Mouse (Mus musculus) brain, embryonic 14.5 days (tissue): ENCODE data around the gene Gm13272.
"Not testable (repeated sequence)": the region's sequence is repeated elsewhere in the genome, so short reads cannot be mapped to it uniquely, and the experiment has no call there.

Experiments used
- CTCF ChIP-seq: fragments of 200-500 bp; IDR thresholded peaks from 2 replicates; pipeline ENCODE4 v1.5.1; 2012; ENCODE audit warnings: inconsistent platforms, mild to moderate bottlenecking, moderate library complexity, borderline replicate concordance; ENCODE audit not compliant: insufficient read depth, insufficient read length; ENCODE audit errors: extremely low read depth
- POLR2A ChIP-seq: fragments of 200-500 bp; IDR thresholded peaks from 2 replicates; pipeline ENCODE4 v1.6.1; 2012; ENCODE audit warnings: mild to moderate bottlenecking, inconsistent platforms, borderline replicate concordance; ENCODE audit not compliant: poor library complexity, insufficient read depth, insufficient read length, severe bottlenecking; ENCODE audit errors: extremely low read depth

GRCm38 (mm10) chr4:88758751-88759150 is 20.9 kb upstream of the Gm13272 start:
- not testable (repeated sequence) for TF ChIP-seq CTCF, POLR2A
